11 mouse cellular contexts compared by ENCODE assay signal in the genomic region with DNA sequence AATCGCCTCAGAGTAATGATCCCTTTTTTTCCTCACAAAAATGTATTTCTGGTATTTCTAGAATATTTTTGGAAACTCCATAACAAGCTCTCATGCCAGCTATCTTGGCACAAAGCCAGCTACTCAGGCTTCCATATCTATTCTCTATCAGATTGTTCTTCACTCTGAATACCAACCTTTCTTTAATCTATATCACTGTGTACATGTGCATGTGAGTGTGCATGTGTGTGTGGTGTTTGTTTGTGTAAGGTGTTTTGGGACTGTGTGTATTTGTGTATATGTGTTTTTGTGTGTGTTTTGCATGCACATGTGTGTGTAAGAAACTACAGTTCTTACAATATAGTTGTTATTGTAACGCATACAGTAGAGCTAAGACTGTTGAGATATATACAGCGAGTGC.
DNase-seq lines count a peak whose midpoint lies in the region; ATAC-seq lines count a peak whose summit lies in the region.
"Had no signal": no experiment of that assay in that cellular context is flagged by ENCODE, and none has a peak within 500 bp of the region (broad histone marks: within the 10 kb centered on the region; RNA-seq: fewer than 3 reads in every experiment).

No protein-coding gene starts in this region.

- no peak overlapping the region for H3K27ac ChIP-seq in embryonic facial prominence, embryonic 14.5 days (replicated peaks; ENCODE audit: low read depth, low read length)
- H3K27ac ChIP-seq in embryonic facial prominence, embryonic 10.5 days (replicated peaks): no peak overlapping the region
- peak overlapping the region; percentile 71 for H3K27ac ChIP-seq in hindbrain, embryonic 14.5 days
- peak overlapping the region; percentile 11; the same call in 1 of the 2 replicates for H3K27ac ChIP-seq in neural tube, embryonic 14.5 days (ENCODE audit: low read depth, low read length)
- H3K27ac ChIP-seq: heart, adult 2 months; liver, embryonic 15.5 days had no signal

- no peaks in the 10 kb centered on the region for H3K27me3 ChIP-seq in embryonic facial prominence, embryonic 14.5 days (replicated peaks; ENCODE audit: control insufficient read depth, insufficient read depth, low read length)
- no peaks in the 10 kb centered on the region for H3K27me3 ChIP-seq in embryonic facial prominence, embryonic 10.5 days (replicated peaks; ENCODE audit: low read depth, poor library complexity, severe bottlenecking)
- no peaks in the 10 kb centered on the region for H3K27me3 ChIP-seq in hindbrain, embryonic 14.5 days (ENCODE audit: control insufficient read depth, insufficient read depth, low read length)
- no peaks in the 10 kb centered on the region for H3K27me3 ChIP-seq in neural tube, embryonic 14.5 days (ENCODE audit: control insufficient read depth, insufficient read depth, low read length)
- H3K27me3 ChIP-seq: liver, embryonic 15.5 days had no signal

- H3K4me3 ChIP-seq in embryonic facial prominence, embryonic 14.5 days (ENCODE audit: low read depth, low read length): no peak overlapping the region
- no peak overlapping the region for H3K4me3 ChIP-seq in embryonic facial prominence, embryonic 10.5 days
- H3K4me3 ChIP-seq in hindbrain, embryonic 14.5 days (replicated peaks; ENCODE audit: low read length): no peak overlapping the region
- H3K4me3 ChIP-seq in neural tube, embryonic 14.5 days (ENCODE audit: low read depth, low read length): no peak overlapping the region
- H3K4me3 ChIP-seq: heart, adult 2 months; liver, embryonic 15.5 days had no signal

- 85% methylated on average over 3 of the region's 3 CpGs for WGBS in embryonic facial prominence, embryonic 14.5 days
- WGBS in embryonic facial prominence, embryonic 10.5 days: 87% methylated on average over 3 of the region's 3 CpGs
- 85% methylated on average over 3 of the region's 3 CpGs for WGBS in hindbrain, embryonic 14.5 days
- 81% methylated on average over 3 of the region's 3 CpGs for WGBS in neural tube, embryonic 14.5 days

- no peak overlapping the region for H3K4me2 ChIP-seq in embryonic facial prominence, embryonic 14.5 days (ENCODE audit: low read depth, low read length)
- H3K4me2 ChIP-seq in hindbrain, embryonic 14.5 days (replicated peaks): no peak overlapping the region
- H3K4me2 ChIP-seq in neural tube, embryonic 14.5 days (ENCODE audit: low read depth, low read length): no peak overlapping the region
- H3K4me2 ChIP-seq: liver, embryonic 15.5 days had no signal

- no peaks in the 10 kb centered on the region for H3K9me3 ChIP-seq in embryonic facial prominence, embryonic 14.5 days (ENCODE audit: control insufficient read depth, low read length)
- no peaks in the 10 kb centered on the region for H3K9me3 ChIP-seq in embryonic facial prominence, embryonic 10.5 days
- no peaks in the 10 kb centered on the region for H3K9me3 ChIP-seq in hindbrain, embryonic 14.5 days (ENCODE audit: control insufficient read depth, low read length)
- no peaks in the 10 kb centered on the region for H3K9me3 ChIP-seq in neural tube, embryonic 14.5 days (ENCODE audit: control insufficient read depth, low read length)
- H3K9me3 ChIP-seq: liver, embryonic 15.5 days had no signal

- no peaks in the 10 kb centered on the region for H3K36me3 ChIP-seq in embryonic facial prominence, embryonic 14.5 days (ENCODE audit: control insufficient read depth, insufficient read depth, low read length)
- H3K36me3 ChIP-seq in embryonic facial prominence, embryonic 10.5 days (replicated peaks): no peaks in the 10 kb centered on the region
- H3K36me3 ChIP-seq in hindbrain, embryonic 14.5 days (replicated peaks; ENCODE audit: control insufficient read depth, insufficient read depth): no peaks in the 10 kb centered on the region
- H3K36me3 ChIP-seq in neural tube, embryonic 14.5 days (ENCODE audit: control insufficient read depth, insufficient read depth, low read length): no peaks in the 10 kb centered on the region
- H3K36me3 ChIP-seq: liver, embryonic 15.5 days had no signal

- DNase-seq in embryonic facial prominence, embryonic 14.5 days (ENCODE audit: low spot score): no peak
- no peak for DNase-seq in embryonic facial prominence, embryonic 10.5 days (ENCODE audit: low spot score)
- DNase-seq in retina, postnatal 1 day: peak; percentile 21
- no peak for DNase-seq in retina, embryonic 14.5 days (ENCODE audit: low spot score)
- DNase-seq in hindbrain, embryonic 14.5 days (ENCODE audit: low spot score): no peak
- no peak for DNase-seq in spleen, postnatal 4 days (ENCODE audit: low spot score in 2 of 2)
- no peak for DNase-seq in kidney, adult 9 months
- DNase-seq: cerebellum, adult 2 months; heart, adult 2 months had no signal

- H3K4me1 ChIP-seq in embryonic facial prominence, embryonic 14.5 days (ENCODE audit: control insufficient read depth, insufficient read depth, low read length): no peaks in the 10 kb centered on the region; the same call in 1 of the 2 replicates
- no peaks in the 10 kb centered on the region for H3K4me1 ChIP-seq in embryonic facial prominence, embryonic 10.5 days
- no peaks in the 10 kb centered on the region; the same call in 1 of the 2 replicates for H3K4me1 ChIP-seq in hindbrain, embryonic 14.5 days (replicated peaks; ENCODE audit: control insufficient read depth, insufficient read depth, low read length)
- no peaks in the 10 kb centered on the region for H3K4me1 ChIP-seq in neural tube, embryonic 14.5 days (ENCODE audit: control insufficient read depth, insufficient read depth, low read length)
- H3K4me1 ChIP-seq: liver, embryonic 15.5 days had no signal

- ATAC-seq in embryonic facial prominence, embryonic 14.5 days (ENCODE audit: low read depth): peak; percentile 35; the same call in 1 of the 2 replicates
- ATAC-seq in hindbrain, embryonic 14.5 days (ENCODE audit: low FRiP score): peak; percentile 32; the same call in 1 of the 2 replicates
- peak; percentile 28 for ATAC-seq in neural tube, embryonic 14.5 days (ENCODE audit: low read depth)

- no peak overlapping the region for H3K9ac ChIP-seq in embryonic facial prominence, embryonic 14.5 days (ENCODE audit: low read depth, low read length)
- H3K9ac ChIP-seq in hindbrain, embryonic 14.5 days: no peak overlapping the region
- no peak overlapping the region for H3K9ac ChIP-seq in neural tube, embryonic 14.5 days (replicated peaks; ENCODE audit: low read depth, low read length)
- H3K9ac ChIP-seq: liver, embryonic 15.5 days had no signal

Comparison
In these comparisons a context has a peak if more than half of its experiments do, and no peak if none do; other contexts are left out.
1. H3K27ac ChIP-seq: peak in hindbrain, embryonic 14.5 days (single experiment) and neural tube, embryonic 14.5 days (single experiment); none in embryonic facial prominence, embryonic 14.5 days (single experiment) and embryonic facial prominence, embryonic 10.5 days (single experiment).
2. Peak in every context shown above with its lines, with median percentiles within 50 percentile points of each other: ATAC-seq.